Mouse (Mus musculus): ENCODE data around the gene Tmem216.

- no peak for TF ChIP-seq POLR2A (IDR thresholded peaks at IDR 0.05; ENCODE audit: low read depth, low read length)
- no peak for TF ChIP-seq CTCF (IDR thresholded peaks at IDR 0.05; ENCODE audit: borderline replicate concordance, insufficient read depth, low read length)
Observed at GRCm38 (mm10) chr19:10580761-10581160, 24.7 kb upstream of the Tmem216 start.

Data from embryonic fibroblast, embryonic 13.5 days (primary cell).